ENCODE assay signal across 20 mouse cellular contexts in the genomic region with DNA sequence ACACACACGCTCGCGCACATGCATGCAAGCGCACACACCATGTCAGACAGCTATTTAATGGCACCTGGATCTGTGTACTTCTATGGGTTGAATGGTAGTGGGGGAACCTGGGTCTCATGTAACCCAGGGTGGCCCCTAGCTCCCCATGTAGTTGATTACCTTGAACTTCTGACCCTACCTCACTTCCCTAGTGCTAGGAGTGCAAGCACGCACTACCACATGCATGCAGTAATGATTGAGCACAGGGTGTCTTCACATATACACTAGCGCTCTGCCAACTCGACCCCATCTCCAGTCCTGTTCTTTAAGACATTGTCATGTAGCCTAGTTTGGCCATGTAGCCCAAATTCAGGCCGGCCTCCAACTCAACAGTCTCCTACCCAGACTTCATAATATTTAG.
"Had no signal": no experiment of that assay in that cellular context is flagged by ENCODE, and none has a peak within 500 bp of the region (broad histone marks: within the 10 kb centered on the region; RNA-seq: fewer than 3 reads in every experiment).

No protein-coding gene starts in this region.

- H3K9ac ChIP-seq: liver, embryonic 12.5 days; lung, embryonic 15.5 days; neural tube, embryonic 12.5 days; neural tube, embryonic 15.5 days had no signal

- H3K4me2 ChIP-seq: liver, embryonic 12.5 days; lung, embryonic 15.5 days; midbrain, embryonic 11.5 days; neural tube, embryonic 12.5 days; neural tube, embryonic 15.5 days had no signal

- H3K9me3 ChIP-seq: liver, embryonic 12.5 days; lung, embryonic 15.5 days; neural tube, embryonic 12.5 days; neural tube, embryonic 15.5 days had no signal

- DNase-seq: kidney, adult 2 months; kidney, postnatal 25 days; layer of hippocampus, postnatal 36 days; lung, postnatal 36 days; midbrain, embryonic 14.5 days; right cerebral cortex, adult 18-20 months; right cerebral cortex, postnatal 14 days; right cerebral cortex, postnatal 4 days; thymus, adult 2 months; thymus, postnatal 14 days; thymus, postnatal 4 days had no signal

- H3K4me1 ChIP-seq: liver, embryonic 12.5 days; lung, embryonic 15.5 days; neural tube, embryonic 12.5 days; neural tube, embryonic 15.5 days had no signal

- H3K4me3 ChIP-seq: left cerebral cortex, adult 2 months; liver, embryonic 12.5 days; lung, embryonic 15.5 days; neural tube, embryonic 12.5 days; neural tube, embryonic 15.5 days had no signal

- H3K27ac ChIP-seq: kidney, postnatal 0 days; left cerebral cortex, adult 2 months; liver, embryonic 12.5 days; lung, embryonic 15.5 days; neural tube, embryonic 12.5 days; neural tube, embryonic 15.5 days; stomach, postnatal 0 days had no signal

- H3K27me3 ChIP-seq: liver, embryonic 12.5 days; lung, embryonic 15.5 days; neural tube, embryonic 12.5 days; neural tube, embryonic 15.5 days had no signal

- ATAC-seq: intestine, postnatal 0 days; liver, embryonic 12.5 days had no signal
